Mouse (Mus musculus) G1E (cell line): ENCODE results near the gene Igfbp1. TPM values are rescaled to one million over a fixed set of nuclear protein-coding genes. Genes with fewer than 3 reads are reported as not detected.

Experiments
- ATAC-seq: 2 replicates; pipeline ENCODE4 v1.8.0; 2016; ENCODE audit warnings: mild to moderate bottlenecking; ENCODE audit not compliant: insufficient number of reproducible peaks, poor library complexity, low FRiP score, severe bottlenecking; ENCODE audit errors: extremely low read depth
- DNase-seq: peaks from one replicate; pipeline ENCODE4 v3.0.0; 2012; ENCODE audit warnings: low spot score
- H3K27me3 ChIP-seq: 2 replicates; pipeline ENCODE4 v1.6.1; 2012; ENCODE audit warnings: mild to moderate bottlenecking, low read length, inconsistent platforms; ENCODE audit not compliant: insufficient read depth
- H3K36me3 ChIP-seq: replicated peaks from 2 replicates; pipeline ENCODE3; 2012; ENCODE audit warnings: mild to moderate bottlenecking, inconsistent platforms
- H3K4me1 ChIP-seq: 2 replicates; pipeline ENCODE4 v1.6.1; 2012; ENCODE audit warnings: low read depth, low read length, inconsistent platforms, mixed read lengths; ENCODE audit not compliant: insufficient read depth
- H3K4me3 ChIP-seq: 2 replicates; pipeline ENCODE4 v1.5.1; 2012; ENCODE audit warnings: low read depth, mild to moderate bottlenecking, inconsistent platforms, low read length, moderate library complexity, mixed read lengths
- H3K9me3 ChIP-seq: replicated peaks from 2 replicates; pipeline ENCODE4 v1.6.1; 2012; ENCODE audit warnings: inconsistent platforms
- CTCF ChIP-seq: IDR thresholded peaks from 2 replicates; pipeline ENCODE4 v1.5.1; 2012; ENCODE audit warnings: low read depth, low read length, inconsistent platforms, mixed read lengths
- GATA1 ChIP-seq: IDR thresholded peaks from 2 replicates; pipeline ENCODE4 v1.6.1; 2012; ENCODE audit warnings: borderline replicate concordance, low read length, inconsistent platforms, mixed read lengths
- GATA2 ChIP-seq: IDR thresholded peaks from 2 replicates; pipeline ENCODE4 v1.6.1; 2012; ENCODE audit warnings: low read depth, low read length, inconsistent platforms, borderline replicate concordance
- POLR2AphosphoS5 ChIP-seq: IDR thresholded peaks from 2 replicates; pipeline ENCODE4 v1.6.1; 2012; ENCODE audit warnings: low read depth, low read length, inconsistent platforms; ENCODE audit not compliant: insufficient replicate concordance
- TAL1 ChIP-seq: conservative IDR thresholded peaks from 2 replicates; pipeline ENCODE4 v1.6.1; 2012; ENCODE audit warnings: low read depth, low read length, inconsistent platforms, mixed read lengths
- polyA plus RNA-seq: library from polyadenylated mRNA; stranded (reverse); fragments of >175 nt; gene quantifications from 2 replicates; pipeline ENCODE4 v1.2.3, GENCODE M21; 2012
- total RNA-seq, 2 experiments: library from RNA; stranded (forward) in 1 of 2; stranded (reverse) in 1 of 2; fragments of 200-1000 nt in 1 of 2; fragments of >200 nt in 1 of 2; fragmentation: Nextera tagmentation in 1 of 2; gene quantifications; 2 replicates each; pipeline ENCODE4 v1.2.3; 2014 to 2017

The Igfbp1 gene
- total and polyA plus RNA-seq, 3 experiments, result 0.27 TPM; not detected in 2

DNA sequence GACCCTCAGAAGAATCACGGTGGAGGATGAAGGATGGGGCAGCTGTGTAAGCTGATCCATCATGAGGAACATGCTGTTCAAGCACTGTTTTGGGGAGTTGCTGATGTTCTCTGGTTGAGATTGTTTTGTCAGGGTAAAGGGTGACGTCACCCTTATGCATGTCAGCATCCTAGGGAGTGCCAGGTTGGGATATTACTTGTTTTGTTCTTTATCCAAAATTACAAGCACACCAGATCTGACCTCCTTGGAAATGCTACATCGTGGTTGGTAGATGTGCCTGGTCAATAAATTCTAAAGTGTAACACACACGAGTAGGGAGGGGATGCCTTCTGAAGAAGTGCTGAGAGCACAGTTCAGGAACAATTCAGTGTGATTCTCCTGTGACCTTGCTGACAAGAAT lies 41.2 kb upstream of the Igfbp1 start:
- Histone ChIP-seq H3K9me3 (peaks cover 27% of the 10 kb centered on the region), H3K4me1 (no peaks in the 10 kb centered on the region), H3K4me3 (no peak overlapping the region), H3K36me3 (no peaks in the 10 kb centered on the region), H3K27me3 (no peaks in the 10 kb centered on the region)
- no peak for ATAC-seq
- DNase-seq, result no peak
- TF ChIP-seq GATA2 (no peak), GATA1 (no peak), TAL1 (no peak)

- H3K9me3 ChIP-seq, result peaks cover 20% of the 10 kb centered on the region
- no peaks in the 10 kb centered on the region for H3K27me3 ChIP-seq
- TF ChIP-seq POLR2AphosphoS5, result no peak
- TF ChIP-seq GATA1, result no peak
- TF ChIP-seq GATA2, result no peak
- no peak for TF ChIP-seq CTCF
- no peak for TF ChIP-seq TAL1
- no peak for DNase-seq
- no peak overlapping the region for H3K4me3 ChIP-seq
- H3K36me3 ChIP-seq, result no peaks in the 10 kb centered on the region
- no peaks in the 10 kb centered on the region for H3K4me1 ChIP-seq
- no peak for ATAC-seq
Measured at GRCm38 (mm10) chr11:7158196-7158595, 39.4 kb upstream of the Igfbp1 start.

DNA sequence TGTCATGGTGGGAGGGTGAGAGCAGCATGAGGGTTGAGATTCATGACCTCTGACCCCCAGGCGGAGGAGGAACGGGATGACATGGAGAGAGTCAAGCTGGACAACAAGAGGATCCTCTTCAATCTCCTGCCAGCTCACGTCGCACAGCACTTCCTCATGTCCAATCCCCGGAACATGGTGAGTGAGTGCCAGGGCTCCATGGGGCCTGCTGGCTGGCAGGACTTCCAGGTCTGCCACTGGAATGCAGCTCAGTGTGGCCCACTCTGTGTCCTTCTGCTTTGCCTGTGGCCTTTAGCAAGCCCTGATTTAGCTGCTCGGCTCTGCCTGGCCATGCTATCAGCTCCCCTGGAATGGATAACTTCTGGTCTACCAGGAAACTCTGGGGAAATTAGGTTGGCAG lies 37.4 kb upstream of the Igfbp1 start:
- Histone ChIP-seq H3K4me1 (no peaks in the 10 kb centered on the region), H3K4me3 (no peak overlapping the region), H3K27me3 (no peaks in the 10 kb centered on the region), H3K36me3 (no peaks in the 10 kb centered on the region), H3K9me3 (peaks cover 16% of the 10 kb centered on the region)
- ATAC-seq (no peak), DNase-seq (no peak)
- no peak for TF ChIP-seq POLR2AphosphoS5
- no peak for TF ChIP-seq GATA2

DNA sequence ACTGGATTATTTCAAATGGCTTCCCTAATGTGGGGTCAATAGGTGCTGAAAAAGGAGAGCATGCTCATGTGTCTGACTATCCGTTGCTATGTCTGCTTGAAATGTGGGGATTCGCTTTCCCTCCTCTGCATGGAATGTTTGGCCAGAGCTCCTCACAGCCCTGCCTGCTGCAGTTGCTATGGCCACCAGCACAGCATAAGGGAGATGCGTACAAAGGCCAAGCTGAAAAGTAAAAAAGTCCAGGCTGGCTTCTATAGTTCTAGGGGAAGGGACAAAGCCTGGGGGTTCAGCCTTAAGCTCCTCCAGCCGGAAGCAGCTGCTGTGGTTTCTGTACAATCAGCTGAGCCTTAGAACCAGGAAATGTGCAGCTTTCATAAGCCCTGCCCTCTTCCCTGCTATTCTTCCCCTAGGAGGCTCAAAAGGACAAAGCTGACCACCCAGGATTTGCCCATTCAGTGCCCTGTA lies 36.9 kb upstream of the Igfbp1 start:
- no peaks in the 10 kb centered on the region for H3K36me3 ChIP-seq
- no peaks in the 10 kb centered on the region for H3K27me3 ChIP-seq
- TF ChIP-seq TAL1, result no peak
- TF ChIP-seq CTCF, result no peak
- no peak for TF ChIP-seq GATA2
- TF ChIP-seq POLR2AphosphoS5, result no peak
- no peak for TF ChIP-seq GATA1
- H3K9me3 ChIP-seq, result peaks cover 15% of the 10 kb centered on the region
- no peak overlapping the region for H3K4me3 ChIP-seq
- DNase-seq (no peak), ATAC-seq (no peak)
- H3K4me1 ChIP-seq, result no peaks in the 10 kb centered on the region

GRCm38 (mm10) chr11:7161502-7162174 lies 35.9 kb upstream of the Igfbp1 start:
- Histone ChIP-seq H3K4me1 (no peaks in the 10 kb centered on the region), H3K36me3 (no peaks in the 10 kb centered on the region), H3K4me3 (no peak overlapping the region), H3K9me3 (peaks cover 16% of the 10 kb centered on the region), H3K27me3 (no peaks in the 10 kb centered on the region)
- no peak for TF ChIP-seq TAL1
- TF ChIP-seq GATA1, result no peak
- peak; percentile 33; the same call in 1 of the 2 replicates for TF ChIP-seq CTCF
- no peak for TF ChIP-seq POLR2AphosphoS5
- no peak for TF ChIP-seq GATA2
- ATAC-seq (no peak), DNase-seq (no peak)

- H3K4me1 ChIP-seq, result no peaks in the 10 kb centered on the region
- peaks cover 19% of the 10 kb centered on the region for H3K9me3 ChIP-seq
- DNase-seq (no peak), ATAC-seq (no peak)
- no peaks in the 10 kb centered on the region for H3K36me3 ChIP-seq
- H3K27me3 ChIP-seq, result no peaks in the 10 kb centered on the region
- TF ChIP-seq TAL1 (no peak), POLR2AphosphoS5 (no peak), CTCF (no peak), GATA2 (no peak), GATA1 (no peak)
- no peak overlapping the region for H3K4me3 ChIP-seq
Measured at GRCm38 (mm10) chr11:7164416-7164815, 33.2 kb upstream of the Igfbp1 start.

DNA sequence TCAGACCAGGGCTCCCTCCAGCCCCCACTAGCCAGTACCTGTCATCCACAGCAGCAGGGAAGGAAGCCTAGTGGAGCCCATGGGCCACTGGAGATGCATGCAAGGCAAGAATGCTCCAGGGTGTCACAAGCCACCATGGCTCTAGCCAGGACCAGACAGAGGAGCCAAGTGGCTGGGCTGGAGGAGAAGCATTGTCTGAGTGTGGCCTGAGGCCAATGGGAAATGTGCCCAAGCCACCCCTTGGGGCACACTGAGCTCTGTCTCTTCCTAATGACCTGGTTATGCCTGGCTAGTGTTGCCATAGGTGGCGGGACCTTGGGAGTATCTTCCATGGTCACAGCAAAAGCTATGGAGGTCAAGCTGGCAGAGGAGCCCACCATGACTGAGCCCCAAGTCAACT lies 27.9 kb upstream of the Igfbp1 start:
- TF ChIP-seq GATA2 (no peak), CTCF (no peak), TAL1 (no peak), GATA1 (no peak), POLR2AphosphoS5 (no peak)
- H3K9me3 ChIP-seq, result peaks cover 33% of the 10 kb centered on the region
- no peaks in the 10 kb centered on the region; the same call in 1 of the 2 replicates for H3K27me3 ChIP-seq
- no peaks in the 10 kb centered on the region for H3K36me3 ChIP-seq
- no peak overlapping the region for H3K4me3 ChIP-seq
- H3K4me1 ChIP-seq, result no peaks in the 10 kb centered on the region
- DNase-seq (no peak), ATAC-seq (no peak)
